In genomic region chr15:41190792-41191191, GRCm38 (mm10) we compare ENCODE assay signal across 19 mouse cellular contexts.
"Had no signal": no experiment of that assay in that cellular context is flagged by ENCODE, and none has a peak within 500 bp of the region (broad histone marks: within the 10 kb centered on the region; RNA-seq: fewer than 3 reads in every experiment).

No protein-coding gene starts in this region.

- H3K36me3 ChIP-seq: midbrain, embryonic 10.5 days; midbrain, embryonic 12.5 days; neural tube, embryonic 13.5 days; neural tube, embryonic 15.5 days had no signal

- H3K4me3 ChIP-seq: midbrain, embryonic 10.5 days; midbrain, embryonic 12.5 days; myocyte; neural tube, embryonic 13.5 days; neural tube, embryonic 15.5 days had no signal

- H3K27me3 ChIP-seq: midbrain, embryonic 12.5 days; neural tube, embryonic 13.5 days; neural tube, embryonic 15.5 days had no signal

- H3K4me2 ChIP-seq: lung, embryonic 14.5 days; midbrain, embryonic 12.5 days; neural tube, embryonic 13.5 days; neural tube, embryonic 15.5 days had no signal

- H3K4me1 ChIP-seq: midbrain, embryonic 10.5 days; midbrain, embryonic 12.5 days; neural tube, embryonic 13.5 days; neural tube, embryonic 15.5 days had no signal

- H3K9me3 ChIP-seq: midbrain, embryonic 10.5 days; midbrain, embryonic 12.5 days; neural tube, embryonic 13.5 days; neural tube, embryonic 15.5 days had no signal

- DNase-seq: lung, adult 18-20 months; lung, embryonic 14.5 days; lung, postnatal 10 days; lung, postnatal 4 days; midbrain, embryonic 14.5 days; retina, postnatal 1 day; right cerebral cortex, adult 18-20 months; right cerebral cortex, postnatal 25 days; right cerebral cortex, postnatal 4 days; spleen, adult 18-20 months; thymus, adult 2 months; thymus, postnatal 25 days; thymus, postnatal 4 days had no signal

- H3K9ac ChIP-seq: lung, embryonic 14.5 days; midbrain, embryonic 12.5 days; neural tube, embryonic 13.5 days; neural tube, embryonic 15.5 days had no signal

- ATAC-seq: midbrain, embryonic 16.5 days had no signal

- H3K27ac ChIP-seq: midbrain, embryonic 10.5 days; midbrain, embryonic 12.5 days; neural tube, embryonic 13.5 days; neural tube, embryonic 15.5 days had no signal
